8 mouse cellular contexts compared by ENCODE assay signal in the genomic region with DNA sequence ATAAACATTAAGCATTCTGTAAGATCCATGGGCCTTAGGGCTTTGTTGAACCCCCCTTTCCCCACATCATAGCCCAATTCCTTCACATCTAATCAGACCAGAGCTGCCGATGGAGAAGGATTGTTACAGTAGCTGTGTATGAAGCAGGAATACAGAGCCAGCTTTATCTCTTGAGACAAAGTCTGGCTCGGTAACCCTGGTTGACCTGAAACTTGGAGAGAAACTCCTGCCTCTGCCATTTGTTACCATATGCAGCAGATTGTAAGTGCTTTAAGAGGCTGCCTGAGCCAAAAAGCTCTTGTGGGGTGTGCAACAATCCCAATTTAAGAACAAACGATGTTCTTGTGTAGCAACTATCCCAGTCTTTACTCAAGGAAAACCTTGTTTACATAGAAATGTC. TPM values are rescaled to one million over a fixed set of nuclear protein-coding genes. Genes with fewer than 3 reads are reported as not detected.
A peak's percentile ranks its signal among the peaks of the same experiment; 100 is the strongest.
DNase-seq lines count a peak whose midpoint lies in the region; ATAC-seq lines count a peak whose summit lies in the region.

No protein-coding gene starts in this region.

- H3K27ac ChIP-seq in kidney, embryonic 15.5 days, result no peak overlapping the region
- H3K27ac ChIP-seq in brown adipose tissue, adult 24 weeks (replicated peaks; ENCODE audit: low read depth, low read length), result peak overlapping the region; percentile 86
- no peak overlapping the region for H3K27ac ChIP-seq in hindbrain, embryonic 12.5 days
- no peak overlapping the region for H3K27ac ChIP-seq in midbrain, embryonic 14.5 days (replicated peaks; ENCODE audit: low read depth, low read length)

- H3K9ac ChIP-seq in kidney, embryonic 15.5 days, result peak overlapping the region; percentile 77
- peak overlapping the region; percentile 86 for H3K9ac ChIP-seq in hindbrain, embryonic 12.5 days
- peak overlapping the region; percentile 89 for H3K9ac ChIP-seq in midbrain, embryonic 14.5 days (replicated peaks; ENCODE audit: low read length)

- H3K27me3 ChIP-seq in kidney, embryonic 15.5 days, result peaks cover 11% of the 10 kb centered on the region; the same call in 1 of the 2 replicates
- H3K27me3 ChIP-seq in hindbrain, embryonic 12.5 days, result no peaks in the 10 kb centered on the region
- H3K27me3 ChIP-seq in midbrain, embryonic 14.5 days (ENCODE audit: control insufficient read depth, insufficient read depth, low read length), result no peaks in the 10 kb centered on the region

- peaks cover 28% of the 10 kb centered on the region for H3K4me1 ChIP-seq in kidney, embryonic 15.5 days
- peaks cover 10% of the 10 kb centered on the region; the same call in 1 of the 2 replicates for H3K4me1 ChIP-seq in brown adipose tissue, adult 24 weeks (ENCODE audit: control insufficient read depth, insufficient read depth, insufficient read length, low read length)
- H3K4me1 ChIP-seq in hindbrain, embryonic 12.5 days, result peaks cover 23% of the 10 kb centered on the region
- peaks cover 25% of the 10 kb centered on the region for H3K4me1 ChIP-seq in midbrain, embryonic 14.5 days (ENCODE audit: control insufficient read depth, insufficient read depth, low read length)

- no peak for ATAC-seq in kidney, embryonic 15.5 days (replicated peaks; ENCODE audit: low FRiP score)
- no peak for ATAC-seq in hindbrain, embryonic 12.5 days (ENCODE audit: low FRiP score)
- ATAC-seq in midbrain, embryonic 14.5 days (ENCODE audit: low FRiP score, low TSS enrichment), result no peak

- peak overlapping the region; percentile 68 for H3K4me3 ChIP-seq in kidney, embryonic 15.5 days (replicated peaks)
- peak overlapping the region; percentile 95 for H3K4me3 ChIP-seq in brown adipose tissue, adult 24 weeks (ENCODE audit: insufficient read depth, low read depth, low read length)
- H3K4me3 ChIP-seq in hindbrain, embryonic 12.5 days, result peak overlapping the region; percentile 94
- peak overlapping the region; percentile 85 for H3K4me3 ChIP-seq in midbrain, embryonic 14.5 days (replicated peaks; ENCODE audit: low read depth, low read length)

- DNase-seq in kidney, adult 8-10 months, result no peak
- no peak for DNase-seq in midbrain, embryonic 14.5 days
- no peak for DNase-seq in MN1 (ENCODE audit: low spot score)
- DNase-seq in thymus, postnatal 36 days, result no peak
- DNase-seq in cerebellum, postnatal 25 days, result no peak

- H3K4me2 ChIP-seq in kidney, embryonic 15.5 days, result peak overlapping the region; percentile 81
- H3K4me2 ChIP-seq in hindbrain, embryonic 12.5 days (replicated peaks), result peak overlapping the region; percentile 95
- peak overlapping the region; percentile 93 for H3K4me2 ChIP-seq in midbrain, embryonic 14.5 days (ENCODE audit: low read length)

- no peaks in the 10 kb centered on the region for H3K36me3 ChIP-seq in kidney, embryonic 15.5 days
- no peaks in the 10 kb centered on the region for H3K36me3 ChIP-seq in hindbrain, embryonic 12.5 days
- no peaks in the 10 kb centered on the region for H3K36me3 ChIP-seq in midbrain, embryonic 14.5 days (ENCODE audit: control insufficient read depth, insufficient read depth, low read length)

- 69% methylated on average over 3 of the region's 3 CpGs for WGBS in kidney, embryonic 15.5 days
- 84% methylated on average over 3 of the region's 3 CpGs for WGBS in hindbrain, embryonic 12.5 days
- WGBS in midbrain, embryonic 14.5 days, result 78% methylated on average over 3 of the region's 3 CpGs

- no peaks in the 10 kb centered on the region for H3K9me3 ChIP-seq in kidney, embryonic 15.5 days (replicated peaks)
- no peaks in the 10 kb centered on the region for H3K9me3 ChIP-seq in hindbrain, embryonic 12.5 days (replicated peaks)
- H3K9me3 ChIP-seq in midbrain, embryonic 14.5 days (ENCODE audit: control insufficient read depth, low read length), result no peaks in the 10 kb centered on the region

RNA-seq across cellular contexts. Expression of a gene that starts 3.4 kb away (rescaled TPM):
- 382 and 385 TPM in 2 replicates for polyA plus RNA-seq in kidney, embryonic 15.5 days (2015; fragmentation: Nextera tagmentation; extraction: Ambion mirVana)
- polyA plus RNA-seq in brown adipose tissue, adult 24 weeks (2012; ENCODE audit: insufficient read depth, insufficient read length, missing spikeins), result 1,095 and 1,117 TPM in 2 replicates
- 263 and 312 TPM in 2 replicates for polyA plus RNA-seq in hindbrain, embryonic 12.5 days (2016; fragmentation: Nextera tagmentation; extraction: Ambion mirVana)
- polyA plus RNA-seq in midbrain, embryonic 14.5 days (2014; fragmentation: Nextera tagmentation; extraction: Ambion mirVana), result 355 and 484 TPM in 2 replicates

RNA-seq across cellular contexts. Expression of a gene that starts 3.4 kb away (rescaled TPM):
- 110 and 117 TPM in 2 replicates for polyA plus RNA-seq in kidney, embryonic 15.5 days (2015; fragmentation: Nextera tagmentation; extraction: Ambion mirVana)
- polyA plus RNA-seq in brown adipose tissue, adult 24 weeks (2012; ENCODE audit: insufficient read depth, insufficient read length, missing spikeins), result 77.3 and 83.9 TPM in 2 replicates
- 91.8 and 101 TPM in 2 replicates for polyA plus RNA-seq in hindbrain, embryonic 12.5 days (2016; fragmentation: Nextera tagmentation; extraction: Ambion mirVana)
- polyA plus RNA-seq in midbrain, embryonic 14.5 days (2014; fragmentation: Nextera tagmentation; extraction: Ambion mirVana), result 80.0 and 88.5 TPM in 2 replicates
